Mouse (Mus musculus) megakaryocyte, embryonic 14.5 days (primary cell): ENCODE results near the gene 1700028K03Rik.

Experiments used
- FLI1 ChIP-seq: IDR thresholded peaks from 2 replicates; pipeline ENCODE4 v1.6.1; 2012; ENCODE audit warnings: low read length, inconsistent platforms, mixed read lengths
- GATA1 ChIP-seq: IDR thresholded peaks from 3 replicates; pipeline ENCODE4 v1.6.1; 2012; ENCODE audit warnings: mixed read lengths, low read length, inconsistent platforms, borderline replicate concordance

GRCm38 (mm10) chr5:107497519-107498501, 36.7 kb upstream of the 1700028K03Rik start:
- no peak for TF ChIP-seq GATA1
- no peak for TF ChIP-seq FLI1
